Mouse (Mus musculus) thymus, adult 2 months (tissue): ENCODE data around the gene Agbl2.

Experiments used
- CTCF ChIP-seq: fragments of 200-500 bp; IDR thresholded peaks from 2 replicates; pipeline ENCODE4 v1.5.1; 2012; ENCODE audit warnings: mild to moderate bottlenecking, control low read depth, low read length, moderate library complexity, borderline replicate concordance; ENCODE audit not compliant: control insufficient read depth, poor library complexity, insufficient read depth; ENCODE audit errors: extremely low read depth
- POLR2A ChIP-seq: fragments of 200-500 bp; IDR thresholded peaks from 2 replicates; pipeline ENCODE4 v1.6.1; 2012; ENCODE audit warnings: mild to moderate bottlenecking, low read length, control low read depth, moderate library complexity; ENCODE audit not compliant: control insufficient read depth, poor library complexity, insufficient read depth; ENCODE audit errors: extremely low read depth

- no peak for TF ChIP-seq POLR2A
- TF ChIP-seq CTCF = no peak
Observed at GRCm38 (mm10) chr2:90739921-90740320, 42.6 kb upstream of the Agbl2 start.
